Mouse (Mus musculus) lung, postnatal 0 days (tissue): ENCODE measurements around the gene Wdr26. TPM values are rescaled to one million over a fixed set of nuclear protein-coding genes. Genes with fewer than 3 reads are reported as not detected.

ENCODE experiments used
- ATAC-seq: fragments of 200-750 bp; cut with Nextera tagmentation; 2 replicates; pipeline ENCODE4 v1.8.0; 2017; ENCODE audit warnings: moderate library complexity
- DNase-seq: peaks from one replicate; pipeline ENCODE4 v3.0.0-alpha.2; 2016; ENCODE audit warnings: low spot score
- H3K27ac ChIP-seq: fragments of 300-500 bp; sonication (generic); 2 replicates; pipeline ENCODE4 v1.5.1; 2014; ENCODE audit warnings: antibody characterized with exemption, mild to moderate bottlenecking, low read length, mixed read lengths
- H3K27me3 ChIP-seq: fragments of 300-500 bp; sonication (generic); replicated peaks from 2 replicates; pipeline ENCODE4 v1.6.1; 2014; ENCODE audit warnings: low read length, mixed read lengths; ENCODE audit not compliant: insufficient read depth
- H3K36me3 ChIP-seq: fragments of 300-500 bp; sonication (generic); 2 replicates; pipeline ENCODE4 v1.6.1; 2014; ENCODE audit warnings: low read length, mixed read lengths; ENCODE audit not compliant: insufficient read depth
- H3K4me1 ChIP-seq: fragments of 300-500 bp; sonication (generic); 2 replicates; pipeline ENCODE4 v1.6.1; 2014; ENCODE audit warnings: antibody characterized with exemption, low read depth, low read length, mixed read lengths; ENCODE audit not compliant: insufficient read depth
- H3K4me2 ChIP-seq: fragments of 300-500 bp; sonication (generic); replicated peaks from 2 replicates; pipeline ENCODE4 v1.6.1; 2014; ENCODE audit warnings: low read depth, mild to moderate bottlenecking, low read length, moderate library complexity, mixed read lengths
- H3K4me3 ChIP-seq: fragments of 300-500 bp; sonication (generic); 2 replicates; pipeline ENCODE4 v1.5.1; 2014; ENCODE audit warnings: low read depth, low read length
- H3K9ac ChIP-seq: fragments of 300-500 bp; sonication (generic); replicated peaks from 2 replicates; pipeline ENCODE4 v1.6.1; 2014; ENCODE audit warnings: low read depth, mild to moderate bottlenecking
- H3K9me3 ChIP-seq: fragments of 300-500 bp; sonication (generic); 2 replicates; pipeline ENCODE4 v1.6.1; 2016; ENCODE audit warnings: low read length, mixed read lengths
- CTCF ChIP-seq: IDR thresholded peaks from 2 replicates; pipeline ENCODE4 v1.5.1; 2016; ENCODE audit warnings: antibody characterized with exemption, mild to moderate bottlenecking
- EP300 ChIP-seq: IDR thresholded peaks from 2 replicates; pipeline ENCODE4 v1.6.1; 2016; ENCODE audit warnings: antibody characterized with exemption, mild to moderate bottlenecking, control low read depth
- WGBS: fragments of 180-500 bp; shearing (Covaris S2); extraction: QIAGEN DNeasy Blood & Tissue Kit; methylation state at CpG from one replicate; pipeline ENCODE4 v1.1.7; 2014; 5-methylcytosine and 5-hydroxymethylcytosine counted together
- polyA plus RNA-seq: library from polyadenylated mRNA; unstranded; fragments of >200 nt; fragmentation: Nextera tagmentation; extraction: Ambion mirVana; gene quantifications from 2 replicates; pipeline ENCODE4 v1.2.1, GENCODE M21; 2015

Gene Wdr26
- polyA plus RNA-seq, 1 experiment from 2014 or later = 49.1 TPM

DNA sequence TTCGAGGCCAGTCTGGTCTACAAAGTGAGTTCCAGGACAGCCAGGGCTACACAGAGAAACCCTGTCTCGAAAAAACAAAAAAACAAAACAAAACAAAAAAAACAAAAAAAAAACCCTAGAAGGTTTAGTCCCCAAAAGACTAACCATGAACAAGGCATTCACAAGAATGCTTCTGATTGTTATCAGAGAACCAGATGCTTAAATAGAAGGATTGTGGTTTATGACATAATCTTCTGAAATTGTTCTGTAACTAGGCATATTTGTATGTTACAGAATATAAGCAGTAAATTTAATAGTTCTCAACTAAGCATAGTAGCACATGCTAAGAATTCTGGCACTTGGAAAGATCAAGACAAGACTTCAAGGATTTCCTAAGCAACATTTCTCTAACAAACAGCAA is 87.7 kb downstream of the Wdr26 start:
- WGBS = 93% methylated on average over 2 of the region's 2 CpGs
- TF ChIP-seq EP300 (no peak), CTCF (no peak)
- H3K27ac ChIP-seq = no peak overlapping the region
- no peaks in the 10 kb centered on the region for H3K27me3 ChIP-seq
- H3K9ac ChIP-seq = no peak overlapping the region
- H3K9me3 ChIP-seq = no peaks in the 10 kb centered on the region
- H3K4me2 ChIP-seq = no peak overlapping the region
- H3K4me3 ChIP-seq = no peak overlapping the region
- DNase-seq (no peak), ATAC-seq (no peak)
- H3K36me3 ChIP-seq = peaks cover 30% of the 10 kb centered on the region
- H3K4me1 ChIP-seq = no peaks in the 10 kb centered on the region

Other genes with a start within 250 kb of the Wdr26 start
- 29.4 and 35.7 TPM in 2 replicates for gene Ephx1, start 191.1 kb downstream of the Wdr26 start, polyA plus RNA-seq
- gene 9130409I23Rik, start 160.8 kb downstream of the Wdr26 start, polyA plus RNA-seq = not detected in 2 replicates
- 13.3 and 13.4 TPM in 2 replicates for gene Nvl, start 67.8 kb downstream of the Wdr26 start, polyA plus RNA-seq
- 95.4 and 115 TPM in 2 replicates for gene Cnih4, start 67.3 kb downstream of the Wdr26 start, polyA plus RNA-seq
- 0.25 and 0.30 TPM in 2 replicates for gene Cnih3, start 140.6 kb upstream of the Wdr26 start, polyA plus RNA-seq